Mouse (Mus musculus): ENCODE results near the gene Zbtb32.

- TF ChIP-seq CTCF (IDR thresholded peaks at IDR 0.05; ENCODE audit: extremely low read depth, insufficient read length, insufficient replicate concordance, low read depth, low read length) = no peak
- no peak for TF ChIP-seq POLR2A (IDR thresholded peaks at IDR 0.05; ENCODE audit: low read depth, low read length)
Observed at GRCm38 (mm10) chr7:30600651-30601050, 1.9 kb upstream of the Zbtb32 start.

All from small intestine, adult 2 months (tissue).